Mouse (Mus musculus) mouse trophoblast stem cell (cell line): ENCODE measurements around the gene Myl10.

ENCODE experiments used
- in situ Hi-C, 2 experiments: fragments of 300-500 bp; cut with MseI, MboI; formaldehyde crosslinking; loops; 2 replicates in 1 of 2; 3 replicates in 1 of 2; pipeline ENCODE4 v1.15.1; 2025

Gene Myl10

GRCm38 (mm10) chr5:136692784-136693183 is at the start of gene Myl10:
TSS of gene Myl10 (plus strand) at chr5:136693146.
- in situ Hi-C loops, result no loop called here

DNA sequence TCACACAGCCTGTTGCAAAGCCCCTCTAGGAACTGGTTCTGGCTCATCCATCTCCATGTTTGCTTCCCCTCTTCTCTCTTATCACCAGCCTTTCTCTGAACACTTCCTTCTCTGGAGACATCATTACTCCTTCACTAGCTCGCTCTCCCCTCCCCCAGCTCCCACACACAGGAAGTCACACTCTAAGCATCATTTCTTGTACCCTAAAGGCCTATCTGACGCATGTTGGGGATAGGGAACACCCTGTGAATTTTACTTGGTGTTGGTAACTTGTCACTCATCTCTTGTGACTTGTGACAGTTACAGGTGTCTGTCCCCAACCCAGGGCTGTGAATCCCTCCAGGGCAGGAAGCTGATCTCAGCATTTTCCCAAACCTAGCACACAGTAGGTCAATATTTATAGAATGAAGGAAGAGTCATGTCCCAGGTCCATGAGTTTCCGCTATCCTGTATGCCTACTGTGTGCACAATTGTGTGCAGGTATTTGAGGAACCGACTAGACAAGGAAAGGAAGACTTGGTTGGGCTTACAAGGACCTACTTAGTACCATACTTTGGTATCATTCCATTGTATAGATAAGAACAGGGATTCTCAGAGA is 46.1 kb upstream of the Myl10 start:
- in situ Hi-C loops, result no loop called here

GRCm38 (mm10) chr5:136649071-136649470 is 43.9 kb upstream of the Myl10 start:
- in situ Hi-C loops, result no loop called here

GRCm38 (mm10) chr5:136649655-136650054 is 43.3 kb upstream of the Myl10 start:
- in situ Hi-C loops, result no loop called here

- in situ Hi-C loops, result no loop called here
Measured at GRCm38 (mm10) chr5:136654481-136654880, 38.5 kb upstream of the Myl10 start.

DNA sequence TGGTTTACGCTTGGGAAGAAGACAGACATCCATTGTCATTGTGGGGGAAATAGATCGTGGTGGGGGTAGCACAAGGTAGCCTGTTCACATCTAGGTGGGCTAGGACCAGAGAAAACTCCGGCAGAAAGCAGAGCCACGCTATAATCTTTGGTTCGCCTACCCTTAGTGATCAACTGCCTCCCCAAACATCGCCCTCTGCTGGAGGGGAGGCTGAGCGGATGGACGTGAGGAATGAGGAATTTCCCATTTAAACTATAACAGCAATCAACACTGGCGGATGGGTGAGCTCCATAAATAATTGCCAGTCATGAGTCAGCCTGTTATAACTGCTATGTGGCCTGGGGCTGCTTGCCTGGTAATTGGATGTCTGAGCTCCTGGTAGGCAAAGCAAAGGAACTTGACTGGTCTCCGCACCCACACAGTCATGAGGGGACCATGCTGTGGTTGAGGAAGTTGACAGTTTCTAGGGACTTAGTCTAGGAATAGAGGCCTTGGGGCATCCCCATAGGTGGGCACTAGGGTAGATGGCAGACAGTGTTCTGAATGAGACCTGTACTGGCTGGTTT is 36.0 kb upstream of the Myl10 start:
- in situ Hi-C loops, result no loop called here

- in situ Hi-C loops, result loop anchor here (5.0 to 10.0 kb wide), 3 partner anchors 42 to 96 kb away; partner anchors contain the start of gene Cux1 (in 1 of the 2)
Measured at GRCm38 (mm10) chr5:136660721-136661120, 32.2 kb upstream of the Myl10 start.

- in situ Hi-C loops, result loop anchor here (5.0 to 10.0 kb wide), 3 partner anchors 40 to 97 kb away; partner anchors contain the start of gene Cux1 (in 1 of the 2)
Measured at GRCm38 (mm10) chr5:136662281-136662680, 30.7 kb upstream of the Myl10 start.

DNA sequence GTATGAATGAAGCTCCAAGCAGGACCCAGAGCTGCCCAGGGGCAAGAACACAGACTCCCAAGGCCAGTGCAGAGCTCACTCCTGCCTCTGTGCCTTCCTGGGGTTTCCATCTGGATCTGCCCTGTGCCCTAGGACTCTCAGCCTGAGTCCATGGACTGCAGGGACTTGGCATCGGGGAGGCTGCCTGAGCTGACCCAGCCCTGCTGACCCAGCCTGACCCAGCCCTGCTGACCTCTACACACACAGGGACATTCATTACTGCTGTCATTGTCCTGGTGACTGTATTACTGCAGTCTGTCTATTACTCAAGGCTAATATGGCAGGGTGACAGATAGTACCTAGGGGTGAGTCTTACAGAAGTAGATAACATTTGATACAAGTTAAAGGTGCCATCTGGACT is 30.1 kb upstream of the Myl10 start:
- in situ Hi-C loops, result loop anchor here (5.0 to 10.0 kb wide), 3 partner anchors 39 to 98 kb away; partner anchors contain the start of gene Cux1 (in 1 of the 2)

GRCm38 (mm10) chr5:136664497-136664896 is 28.4 kb upstream of the Myl10 start:
- in situ Hi-C loops, result loop anchor here (5.0 to 10.0 kb wide), 3 partner anchors 38 to 100 kb away; partner anchors contain the start of gene Cux1 (in 1 of the 2)

- in situ Hi-C loops, result no loop called here
Measured at GRCm38 (mm10) chr5:136676315-136677030, 16.5 kb upstream of the Myl10 start.

- in situ Hi-C loops, result no loop called here
Measured at GRCm38 (mm10) chr5:136678840-136679348, 14.1 kb upstream of the Myl10 start.

DNA sequence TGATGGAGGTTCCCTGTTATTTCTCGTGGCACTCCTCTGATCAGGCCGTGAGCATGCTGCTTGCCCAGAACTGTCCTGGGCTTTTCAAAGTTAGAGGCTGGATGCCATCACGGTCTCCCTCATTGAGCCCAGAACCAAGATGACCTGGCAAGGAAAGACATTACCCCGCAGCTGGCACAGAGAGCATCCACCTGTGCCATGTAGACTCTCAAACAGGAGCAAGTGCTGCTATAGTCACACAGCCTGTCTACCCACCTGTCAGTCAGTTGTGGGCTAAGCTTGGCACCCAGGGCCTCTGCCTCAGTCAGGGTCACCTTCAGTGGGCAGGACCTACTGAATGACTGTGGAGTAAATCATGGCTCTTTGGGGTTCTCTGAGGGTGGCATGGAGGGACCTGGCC is 6.6 kb upstream of the Myl10 start:
- in situ Hi-C loops, result no loop called here

DNA sequence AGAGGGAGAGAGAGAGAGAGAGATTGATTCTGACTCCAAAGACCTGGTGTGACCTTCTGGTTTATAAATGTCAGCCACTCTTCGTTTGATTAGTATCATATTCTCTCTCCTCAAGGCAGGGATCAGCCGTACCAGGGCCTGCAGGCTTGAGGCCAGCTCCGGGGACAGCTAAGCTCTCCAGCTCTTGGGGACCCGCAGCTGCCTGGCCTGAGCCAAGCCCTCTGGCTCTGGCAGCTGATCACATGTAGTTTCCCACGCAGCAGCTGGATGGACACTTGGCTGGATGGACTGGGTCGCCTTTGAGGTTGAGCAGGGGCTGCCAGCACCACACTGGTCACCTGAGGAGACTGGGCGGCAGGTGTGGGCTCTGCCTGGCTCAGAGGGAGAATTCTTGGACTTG is 5.4 kb upstream of the Myl10 start:
- in situ Hi-C loops, result no loop called here

DNA sequence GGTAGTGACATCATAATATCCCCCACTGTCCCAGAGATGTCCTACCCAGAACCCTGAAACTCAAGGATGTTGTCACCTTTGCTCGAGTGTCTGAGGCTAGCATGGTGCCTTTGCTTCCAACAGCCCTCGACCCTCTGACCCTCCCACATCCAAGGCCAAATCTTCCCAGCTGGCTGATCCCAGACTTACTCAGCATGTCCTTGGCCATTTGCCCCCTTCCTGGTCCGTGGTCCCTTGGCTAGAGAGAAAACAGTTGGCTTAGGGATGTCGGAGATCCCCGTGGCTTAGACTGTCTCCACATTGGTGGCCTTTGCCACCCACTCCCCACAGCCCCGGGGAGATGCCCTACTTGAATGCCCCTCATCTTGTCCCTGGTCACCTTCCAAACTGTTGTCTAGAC is 4.1 kb upstream of the Myl10 start:
- in situ Hi-C loops, result no loop called here

DNA sequence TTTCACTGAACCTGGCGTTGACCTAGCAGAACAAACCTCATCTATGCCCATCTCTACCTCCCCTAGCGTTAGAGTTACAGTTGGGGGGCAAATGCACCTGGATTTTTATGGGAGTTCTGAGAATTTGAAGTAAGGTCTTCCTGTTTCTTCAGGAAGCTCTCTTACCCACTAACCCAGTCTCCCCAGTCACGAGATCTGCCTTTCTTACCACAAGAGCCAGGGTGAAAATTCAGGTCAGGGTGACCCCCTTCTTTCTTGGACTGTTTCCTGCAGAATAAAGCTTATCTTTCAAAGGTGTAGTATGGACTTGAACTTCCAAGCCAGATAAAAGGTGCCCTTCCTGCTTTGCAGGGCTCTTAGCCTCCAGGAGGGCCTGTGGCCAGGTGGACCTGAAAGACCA is 1.8 kb upstream of the Myl10 start:
- in situ Hi-C loops, result no loop called here

DNA sequence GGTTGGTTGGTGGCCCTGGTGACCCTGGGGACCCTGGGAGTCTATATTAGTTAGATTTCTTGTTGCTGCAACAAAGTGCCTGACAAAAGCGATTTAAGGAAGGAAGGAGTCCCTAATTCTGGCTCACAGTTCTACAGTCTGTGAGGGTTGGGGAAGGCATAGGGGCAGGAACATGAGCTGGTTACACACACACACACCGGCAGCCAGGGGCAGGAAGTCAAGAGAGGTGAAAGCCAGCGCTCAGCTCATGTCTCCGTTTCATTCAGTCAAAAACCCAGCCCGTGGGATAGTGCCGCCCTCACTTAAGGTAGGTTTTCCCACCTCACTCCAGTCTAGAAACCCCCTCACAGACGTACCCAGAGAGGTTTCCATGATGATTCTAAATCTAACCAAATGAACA is 472 bp downstream of the Myl10 start:
- in situ Hi-C loops, result no loop called here

- in situ Hi-C loops, result no loop called here
Measured at GRCm38 (mm10) chr5:136694976-136695375, 2.0 kb downstream of the Myl10 start.

GRCm38 (mm10) chr5:136696516-136696915 is 3.6 kb downstream of the Myl10 start:
- in situ Hi-C loops, result no loop called here

DNA sequence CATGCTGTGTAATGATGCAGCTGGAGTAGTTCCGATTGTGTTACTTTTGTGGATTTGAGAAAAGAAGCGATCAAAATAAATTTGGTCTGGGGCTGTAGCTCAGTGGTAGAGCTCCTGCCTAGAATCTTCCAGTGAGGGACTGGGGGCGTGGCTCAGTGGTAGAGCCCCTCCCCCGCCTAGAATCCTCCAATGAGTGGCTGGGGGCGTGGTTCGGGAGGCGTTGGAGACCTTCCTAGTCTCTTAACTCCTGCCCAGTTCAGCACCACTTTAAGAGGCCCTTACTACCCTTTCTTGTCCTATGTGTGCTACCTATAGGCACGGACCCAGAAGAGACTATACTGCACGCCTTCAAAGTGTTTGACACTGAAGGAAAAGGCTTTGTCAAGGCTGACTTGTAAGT is 4.7 kb downstream of the Myl10 start:
- in situ Hi-C loops, result no loop called here

DNA sequence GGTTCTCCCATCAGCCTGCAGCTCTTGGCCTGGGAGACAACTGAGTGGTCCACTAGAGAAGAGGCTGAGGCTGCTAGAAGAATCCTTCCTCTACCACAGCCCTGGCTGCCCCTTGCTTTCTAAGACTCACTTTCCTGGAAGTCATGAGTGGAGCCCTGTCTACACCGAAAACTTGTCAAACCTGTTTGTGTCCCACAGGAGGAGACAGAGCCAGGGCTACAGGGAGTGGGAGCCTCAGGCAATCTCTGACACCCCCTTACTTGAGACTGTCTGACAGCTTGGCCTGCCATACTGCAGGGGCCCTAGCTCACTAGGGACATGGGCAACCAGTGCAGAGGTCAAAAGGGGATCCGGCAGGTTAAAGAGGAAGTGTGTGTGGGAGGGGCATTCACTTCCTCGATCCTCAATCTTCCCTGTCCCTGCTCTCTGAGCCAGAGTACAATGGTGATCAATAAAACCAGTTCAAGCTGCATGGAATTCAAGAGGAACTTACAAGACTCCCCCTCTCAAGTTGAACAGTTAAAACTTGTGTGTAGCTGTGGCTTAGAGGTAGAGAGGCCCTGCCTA is 9.3 kb downstream of the Myl10 start:
- in situ Hi-C loops, result loop anchor here in 1 of 2 experiments (5.0 kb wide), 1 partner anchor 40 kb away; no protein-coding TSS in a partner anchor

DNA sequence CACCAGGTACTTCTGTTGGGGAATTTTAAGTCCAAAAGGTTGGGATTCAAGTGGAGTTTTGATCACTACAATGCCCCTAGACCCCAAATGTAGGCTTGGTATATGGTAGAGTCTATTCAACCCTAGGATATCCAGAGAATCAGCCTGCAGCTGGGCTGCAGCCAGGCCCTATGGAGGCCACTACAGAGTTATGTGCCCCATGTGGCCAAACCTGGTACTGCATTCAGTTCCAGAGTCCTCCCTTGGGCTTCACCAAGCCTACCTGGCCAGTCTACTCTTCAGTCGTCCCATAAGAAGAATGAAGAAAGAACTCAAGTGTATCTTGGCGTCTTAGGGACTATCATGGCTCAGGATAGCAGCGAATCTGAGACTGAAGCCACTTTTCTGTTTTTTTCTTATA is 10.8 kb downstream of the Myl10 start:
- in situ Hi-C loops, result loop anchor here in 1 of 2 experiments (5.0 kb wide), 1 partner anchor 41 kb away; no protein-coding TSS in a partner anchor
